Mouse (Mus musculus): ENCODE results near the gene Nrip3.

The Nrip3 gene

GRCm38 (mm10) chr7:109767575-109768350 lies 14.1 kb downstream of the Nrip3 start:
- no peak for DNase-seq (ENCODE audit: low read depth, low spot score)

GRCm38 (mm10) chr7:109764009-109764408 lies 17.8 kb downstream of the Nrip3 start:
- no peak for DNase-seq (ENCODE audit: low read depth, low spot score)

- no peak for DNase-seq (ENCODE audit: low read depth, low spot score)
Measured at GRCm38 (mm10) chr7:109756291-109756690, 25.5 kb downstream of the Nrip3 start.

GRCm38 (mm10) chr7:109754034-109754433 lies 27.8 kb downstream of the Nrip3 start:
- DNase-seq (ENCODE audit: low read depth, low spot score), result no peak

- peak; percentile 16 for DNase-seq (ENCODE audit: low read depth, low spot score)
Measured at GRCm38 (mm10) chr7:109752008-109752925, 29.6 kb downstream of the Nrip3 start, which contains the start of gene Tmem9b. Gene Tmem9b, minus strand, starts transcription at chr7:109752875.

- no peak for DNase-seq (ENCODE audit: low read depth, low spot score)
Measured at GRCm38 (mm10) chr7:109751427-109752007, 30.3 kb downstream of the Nrip3 start.

- no peak for DNase-seq (ENCODE audit: low read depth, low spot score)
Measured at GRCm38 (mm10) chr7:109747747-109748146, 34.1 kb downstream of the Nrip3 start.

GRCm38 (mm10) chr7:109741703-109742102 lies 40.1 kb downstream of the Nrip3 start:
- no peak for DNase-seq (ENCODE audit: low read depth, low spot score)

- no peak for DNase-seq (ENCODE audit: low read depth, low spot score)
Measured at GRCm38 (mm10) chr7:109741060-109741459, 40.8 kb downstream of the Nrip3 start.

GRCm38 (mm10) chr7:109739822-109740370 lies 41.9 kb downstream of the Nrip3 start:
- no peak for DNase-seq (ENCODE audit: low read depth, low spot score)

- no peak for DNase-seq (ENCODE audit: low read depth, low spot score)
Measured at GRCm38 (mm10) chr7:109734806-109735205, 47.0 kb downstream of the Nrip3 start.

- DNase-seq (ENCODE audit: low read depth, low spot score), result no peak
Measured at GRCm38 (mm10) chr7:109731626-109732025, 50.2 kb downstream of the Nrip3 start, which contains the start of gene Ascl3. Gene Ascl3, minus strand, starts transcription at chr7:109731726.

GRCm38 (mm10) chr7:109723697-109724096 lies 58.1 kb downstream of the Nrip3 start, which contains the start of gene BC051019:
Gene BC051019, minus strand, starts transcription at chr7:109723850.
- DNase-seq (ENCODE audit: low read depth, low spot score), result no peak

GRCm38 (mm10) chr7:109723114-109723513 lies 58.7 kb downstream of the Nrip3 start:
- no peak for DNase-seq (ENCODE audit: low read depth, low spot score)

GRCm38 (mm10) chr7:109722618-109723017 lies 59.2 kb downstream of the Nrip3 start:
- DNase-seq (ENCODE audit: low read depth, low spot score), result peak; percentile 83

- peak; percentile 46 for DNase-seq (ENCODE audit: low read depth, low spot score)
Measured at GRCm38 (mm10) chr7:109719286-109719685, 62.5 kb downstream of the Nrip3 start.

GRCm38 (mm10) chr7:109713434-109713982 lies 68.3 kb downstream of the Nrip3 start:
- no peak for DNase-seq (ENCODE audit: low read depth, low spot score)

- DNase-seq (ENCODE audit: low read depth, low spot score), result no peak
Measured at GRCm38 (mm10) chr7:109712198-109712597, 69.6 kb downstream of the Nrip3 start.

GRCm38 (mm10) chr7:109710069-109710468 lies 71.8 kb downstream of the Nrip3 start:
- DNase-seq (ENCODE audit: low read depth, low spot score), result no peak

GRCm38 (mm10) chr7:109708961-109709382 lies 72.9 kb downstream of the Nrip3 start:
- no peak for DNase-seq (ENCODE audit: low read depth, low spot score)
